Mouse (Mus musculus) 416B (cell line): ENCODE results near the gene Unc45a.
A peak's percentile ranks its signal among the peaks of the same experiment; 100 is the strongest.

ENCODE experiments used
- DNase-seq: peaks from one replicate; pipeline ENCODE4 v3.0.0; 2011; ENCODE audit warnings: low read depth

Unc45a gene

DNA sequence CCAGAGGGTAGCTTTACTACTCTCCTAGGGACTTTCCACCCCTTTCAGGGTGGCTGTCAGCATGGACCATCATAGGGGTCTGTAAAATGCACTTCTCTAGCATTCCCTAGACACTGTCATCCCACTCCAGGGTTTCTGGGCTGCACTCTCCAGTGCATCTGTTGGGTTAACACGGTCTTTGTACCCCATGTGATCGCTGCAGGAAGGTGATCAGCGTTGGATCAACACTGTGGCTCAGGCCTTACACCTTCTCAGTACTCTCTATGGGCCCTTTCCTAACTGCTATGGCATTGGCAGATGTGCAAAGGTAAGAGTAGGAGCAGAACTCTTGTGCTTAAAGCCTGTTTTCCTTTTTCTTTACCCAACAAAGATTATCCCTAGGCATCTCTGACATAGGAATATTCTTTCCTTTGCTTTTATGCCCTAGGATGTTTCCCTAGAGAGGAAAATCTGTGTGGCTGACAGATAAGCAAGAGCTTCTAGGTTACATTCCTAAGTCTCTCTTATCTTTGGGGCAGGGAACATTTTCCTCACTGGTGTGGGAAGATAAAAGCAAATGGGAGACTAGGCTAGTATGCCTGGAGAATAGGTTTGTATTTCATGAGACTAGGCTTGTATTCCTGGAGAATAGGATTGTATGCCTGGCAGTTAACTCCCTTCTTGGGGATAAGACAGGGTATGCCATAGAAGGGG, 57.4 kb downstream of the Unc45a start:
- no peak for DNase-seq

DNA sequence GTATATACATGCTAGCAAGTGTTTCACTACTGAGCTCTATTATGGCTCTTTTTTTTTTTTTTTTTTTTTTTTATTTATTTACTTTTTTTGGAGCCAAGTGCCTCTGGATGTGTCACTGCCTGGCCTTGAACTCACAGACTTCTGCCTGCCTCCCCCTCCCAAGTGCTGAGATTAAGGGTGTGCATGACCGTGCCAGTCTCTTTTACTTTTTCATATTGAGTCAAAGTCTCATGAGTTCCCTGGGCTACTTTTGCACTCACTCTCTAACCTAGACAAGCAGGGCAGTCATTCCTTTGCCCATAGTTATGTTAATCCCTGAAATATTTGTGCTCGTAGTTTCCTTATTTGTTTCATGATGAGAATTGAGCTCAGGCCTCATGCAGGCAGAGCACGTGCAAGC, 59.2 kb downstream of the Unc45a start:
- no peak for DNase-seq

DNA sequence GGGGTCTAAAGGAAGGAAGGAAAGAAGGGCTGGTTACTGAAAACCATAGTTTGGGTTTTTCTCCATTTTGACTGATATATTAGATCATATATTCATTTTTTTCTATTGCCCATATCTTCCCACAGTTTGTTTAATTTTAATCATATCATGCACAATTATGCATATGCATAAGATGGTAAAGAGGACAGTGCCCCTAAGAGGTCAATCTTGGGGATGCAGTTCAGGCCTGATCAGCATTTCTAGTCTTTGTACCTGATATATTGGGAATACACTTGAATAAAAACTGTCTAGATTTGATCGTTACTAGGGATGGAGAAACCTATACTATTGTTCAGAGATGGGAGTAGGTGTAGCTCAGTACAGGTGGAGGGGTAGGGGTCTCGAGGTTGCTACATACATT, 59.8 kb downstream of the Unc45a start:
- no peak for DNase-seq

DNA sequence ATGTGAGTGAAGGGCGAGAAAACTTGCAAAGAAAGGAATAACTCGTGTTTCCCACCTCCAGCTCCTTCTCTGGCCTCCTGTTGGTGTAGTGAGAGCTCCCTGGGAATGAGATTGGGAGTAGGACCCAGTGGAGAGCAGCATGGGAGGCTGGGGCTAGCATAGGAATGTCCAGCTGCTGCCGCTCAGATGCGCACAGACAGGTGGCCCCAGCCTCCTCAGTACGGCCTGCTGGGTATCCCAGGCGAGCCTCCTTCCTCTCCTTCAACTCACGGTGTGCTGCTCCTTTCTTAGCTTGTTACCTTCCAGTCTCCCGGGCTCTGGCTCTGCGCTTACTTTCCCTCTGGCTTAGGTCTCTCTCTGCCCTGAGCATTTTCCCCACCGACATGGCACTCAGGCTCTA, 60.8 kb downstream of the Unc45a start:
- no peak for DNase-seq

DNA sequence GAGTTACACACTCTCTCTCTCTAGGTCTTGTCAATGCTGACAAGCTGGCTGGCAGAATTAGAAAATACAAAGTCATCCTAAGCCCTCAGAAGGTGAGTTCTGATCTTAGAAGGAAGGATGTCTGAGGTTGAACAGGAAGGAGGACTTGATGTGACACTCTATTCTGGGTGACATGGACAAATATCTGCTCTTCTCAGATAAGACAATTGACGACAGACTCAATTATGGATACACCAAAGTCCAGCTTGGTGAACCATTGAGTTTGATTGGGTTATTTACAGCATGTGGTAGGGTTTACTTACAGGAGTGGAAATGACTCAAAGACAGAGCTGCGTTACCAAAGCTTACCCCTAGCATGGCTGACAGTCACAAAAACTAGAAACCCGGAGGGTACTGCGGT, 64.4 kb downstream of the Unc45a start:
- DNase-seq: peak; percentile 75
